Mouse (Mus musculus) frontal cortex, adult 2 months (tissue): ENCODE data around the gene H2al1h. TPM values are rescaled to one million over a fixed set of nuclear protein-coding genes. Genes with fewer than 3 reads are reported as not detected.

ENCODE experiments used
- polyA plus RNA-seq: library from polyadenylated mRNA; depleted of rRNA; stranded (reverse); fragments of >200 nt; gene quantifications from 2 replicates; pipeline ENCODE4 v1.2.3, GENCODE M21; 2012; rRNA removed

Gene H2al1h
- polyA plus RNA-seq, 1 experiment: not detected

Other genes starting within 250 kb of the H2al1h start
- gene H2al1a, start 22.2 kb upstream of the H2al1h start, polyA plus RNA-seq: not detected in 2 replicates
- gene H2al1b, start 19.1 kb upstream of the H2al1h start, polyA plus RNA-seq: not detected in 2 replicates
- not detected in 2 replicates for gene H2al1c, start 15.8 kb upstream of the H2al1h start, polyA plus RNA-seq
- gene H2al1d, start 12.7 kb upstream of the H2al1h start, polyA plus RNA-seq: not detected in 2 replicates
- not detected in 2 replicates for gene H2al1e, start 9.6 kb upstream of the H2al1h start, polyA plus RNA-seq
- not detected in 2 replicates for gene H2al1f, start 6.3 kb upstream of the H2al1h start, polyA plus RNA-seq
- not detected in 2 replicates for gene H2al1g, start 3.2 kb upstream of the H2al1h start, polyA plus RNA-seq
- not detected in 2 replicates for gene H2al1i, start 3.2 kb downstream of the H2al1h start, polyA plus RNA-seq
- gene H2al1j, start 6.3 kb downstream of the H2al1h start, polyA plus RNA-seq: not detected in 2 replicates